Mouse (Mus musculus): Measurements from ENCODE around the gene Retsat. TPM values are rescaled to one million over a fixed set of nuclear protein-coding genes. Genes with fewer than 3 reads are reported as not detected.

Gene Retsat
- polyA plus RNA-seq, 1 experiment from 2014 or later, result 5.9 TPM

GRCm38 (mm10) chr6:72581625-72582382 is 16.5 kb upstream of the Retsat start:
- Histone ChIP-seq H3K9me3 (replicated peaks; ENCODE audit: control insufficient read depth, low read length, poor library complexity, severe bottlenecking) (no peaks in the 10 kb centered on the region), H3K4me2 (ENCODE audit: low read length) (no peak overlapping the region), H3K9ac (ENCODE audit: low read depth, low read length) (no peak overlapping the region), H3K36me3 (ENCODE audit: control insufficient read depth, insufficient read depth, low read length) (peaks cover 10% of the 10 kb centered on the region), H3K4me1 (ENCODE audit: control insufficient read depth, insufficient read depth, low read length) (no peaks in the 10 kb centered on the region), H3K27ac (ENCODE audit: low read length) (no peak overlapping the region), H3K27me3 (ENCODE audit: control insufficient read depth, insufficient read depth, low read depth, low read length) (no peaks in the 10 kb centered on the region), H3K4me3 (ENCODE audit: low read depth, low read length) (no peak overlapping the region)
- ATAC-seq, result no peak
- 73% methylated on average over 11 of the region's 11 CpGs for WGBS

GRCm38 (mm10) chr6:72583211-72583839 is 14.9 kb upstream of the Retsat start:
- Histone ChIP-seq H3K4me3 (ENCODE audit: low read depth, low read length) (no peak overlapping the region), H3K9me3 (replicated peaks; ENCODE audit: control insufficient read depth, low read length, poor library complexity, severe bottlenecking) (no peaks in the 10 kb centered on the region), H3K4me1 (ENCODE audit: control insufficient read depth, insufficient read depth, low read length) (no peaks in the 10 kb centered on the region), H3K36me3 (ENCODE audit: control insufficient read depth, insufficient read depth, low read length) (peaks cover 10% of the 10 kb centered on the region), H3K27me3 (ENCODE audit: control insufficient read depth, insufficient read depth, low read depth, low read length) (no peaks in the 10 kb centered on the region), H3K4me2 (ENCODE audit: low read length) (no peak overlapping the region), H3K9ac (ENCODE audit: low read depth, low read length) (no peak overlapping the region), H3K27ac (ENCODE audit: low read length) (no peak overlapping the region)
- ATAC-seq, result no peak
- WGBS, result 85% methylated on average over 4 of the region's 4 CpGs

- Histone ChIP-seq H3K4me3 (ENCODE audit: low read depth, low read length) (no peak overlapping the region), H3K4me2 (ENCODE audit: low read length) (no peak overlapping the region), H3K9ac (ENCODE audit: low read depth, low read length) (no peak overlapping the region), H3K9me3 (replicated peaks; ENCODE audit: control insufficient read depth, low read length, poor library complexity, severe bottlenecking) (no peaks in the 10 kb centered on the region), H3K4me1 (ENCODE audit: control insufficient read depth, insufficient read depth, low read length) (no peaks in the 10 kb centered on the region), H3K27ac (ENCODE audit: low read length) (no peak overlapping the region), H3K27me3 (ENCODE audit: control insufficient read depth, insufficient read depth, low read depth, low read length) (no peaks in the 10 kb centered on the region), H3K36me3 (ENCODE audit: control insufficient read depth, insufficient read depth, low read length) (peaks cover 10% of the 10 kb centered on the region)
- 85% methylated on average over 11 of the region's 11 CpGs for WGBS
- ATAC-seq, result no peak
These were observed 14.1 kb upstream of the Retsat start for GRCm38 (mm10) chr6:72584154-72584553.

- Histone ChIP-seq H3K27me3 (ENCODE audit: control insufficient read depth, insufficient read depth, low read depth, low read length) (no peaks in the 10 kb centered on the region), H3K4me2 (ENCODE audit: low read length) (no peak overlapping the region), H3K9me3 (replicated peaks; ENCODE audit: control insufficient read depth, low read length, poor library complexity, severe bottlenecking) (no peaks in the 10 kb centered on the region), H3K9ac (ENCODE audit: low read depth, low read length) (no peak overlapping the region), H3K36me3 (ENCODE audit: control insufficient read depth, insufficient read depth, low read length) (peaks cover 3% of the 10 kb centered on the region; the same call in 1 of the 2 replicates), H3K4me3 (ENCODE audit: low read depth, low read length) (no peak overlapping the region), H3K27ac (ENCODE audit: low read length) (no peak overlapping the region), H3K4me1 (ENCODE audit: control insufficient read depth, insufficient read depth, low read length) (no peaks in the 10 kb centered on the region)
- ATAC-seq, result no peak
- 76% methylated on average over 3 of the region's 3 CpGs for WGBS
These were observed 11.6 kb upstream of the Retsat start for GRCm38 (mm10) chr6:72586701-72587100.

GRCm38 (mm10) chr6:72588307-72588706 is 10.0 kb upstream of the Retsat start:
- Histone ChIP-seq H3K4me1 (ENCODE audit: control insufficient read depth, insufficient read depth, low read length) (no peaks in the 10 kb centered on the region), H3K4me2 (ENCODE audit: low read length) (no peak overlapping the region), H3K9me3 (replicated peaks; ENCODE audit: control insufficient read depth, low read length, poor library complexity, severe bottlenecking) (no peaks in the 10 kb centered on the region), H3K4me3 (ENCODE audit: low read depth, low read length) (no peak overlapping the region), H3K27ac (ENCODE audit: low read length) (no peak overlapping the region), H3K9ac (ENCODE audit: low read depth, low read length) (no peak overlapping the region), H3K27me3 (ENCODE audit: control insufficient read depth, insufficient read depth, low read depth, low read length) (no peaks in the 10 kb centered on the region), H3K36me3 (ENCODE audit: control insufficient read depth, insufficient read depth, low read length) (peaks cover 3% of the 10 kb centered on the region; the same call in 1 of the 2 replicates)
- no peak for ATAC-seq

- Histone ChIP-seq H3K4me1 (ENCODE audit: control insufficient read depth, insufficient read depth, low read length) (no peaks in the 10 kb centered on the region), H3K4me2 (ENCODE audit: low read length) (no peak overlapping the region), H3K9me3 (replicated peaks; ENCODE audit: control insufficient read depth, low read length, poor library complexity, severe bottlenecking) (no peaks in the 10 kb centered on the region), H3K27me3 (ENCODE audit: control insufficient read depth, insufficient read depth, low read depth, low read length) (no peaks in the 10 kb centered on the region), H3K27ac (ENCODE audit: low read length) (no peak overlapping the region), H3K9ac (ENCODE audit: low read depth, low read length) (no peak overlapping the region), H3K36me3 (ENCODE audit: control insufficient read depth, insufficient read depth, low read length) (no peaks in the 10 kb centered on the region), H3K4me3 (ENCODE audit: low read depth, low read length) (no peak overlapping the region)
- no peak for ATAC-seq
These were observed 8.2 kb upstream of the Retsat start for GRCm38 (mm10) chr6:72590111-72590510.

GRCm38 (mm10) chr6:72593011-72593803 is 5.1 kb upstream of the Retsat start:
- ATAC-seq, result no peak
- Histone ChIP-seq H3K36me3 (ENCODE audit: control insufficient read depth, insufficient read depth, low read length) (no peaks in the 10 kb centered on the region), H3K9me3 (replicated peaks; ENCODE audit: control insufficient read depth, low read length, poor library complexity, severe bottlenecking) (no peaks in the 10 kb centered on the region), H3K4me2 (ENCODE audit: low read length) (no peak overlapping the region), H3K27me3 (ENCODE audit: control insufficient read depth, insufficient read depth, low read depth, low read length) (no peaks in the 10 kb centered on the region), H3K4me3 (ENCODE audit: low read depth, low read length) (no peak overlapping the region), H3K9ac (ENCODE audit: low read depth, low read length) (no peak overlapping the region), H3K4me1 (ENCODE audit: control insufficient read depth, insufficient read depth, low read length) (peaks cover 11% of the 10 kb centered on the region), H3K27ac (ENCODE audit: low read length) (no peak overlapping the region)
- 72% methylated on average over 6 of the region's 6 CpGs for WGBS

GRCm38 (mm10) chr6:72593914-72594313 is 4.4 kb upstream of the Retsat start:
- H3K4me3 ChIP-seq (ENCODE audit: low read depth, low read length), result no peak overlapping the region
- 71% methylated on average over 5 of the region's 5 CpGs for WGBS

More at GRCm38 (mm10) chr6:72593914-72594313, 4.4 kb upstream of the Retsat start:
- ATAC-seq, result no peak
- H3K36me3 ChIP-seq (ENCODE audit: control insufficient read depth, insufficient read depth, low read length), result no peaks in the 10 kb centered on the region
- no peaks in the 10 kb centered on the region for H3K27me3 ChIP-seq (ENCODE audit: control insufficient read depth, insufficient read depth, low read depth, low read length)
- H3K4me2 ChIP-seq (ENCODE audit: low read length), result no peak overlapping the region
- no peaks in the 10 kb centered on the region for H3K9me3 ChIP-seq (replicated peaks; ENCODE audit: control insufficient read depth, low read length, poor library complexity, severe bottlenecking)
- H3K9ac ChIP-seq (ENCODE audit: low read depth, low read length), result no peak overlapping the region
- no peak overlapping the region for H3K27ac ChIP-seq (ENCODE audit: low read length)
- H3K4me1 ChIP-seq (ENCODE audit: control insufficient read depth, insufficient read depth, low read length), result peaks cover 11% of the 10 kb centered on the region
